9 mouse cellular contexts compared by ENCODE assay signal in genomic region chr16:44542029-44542690, GRCm38 (mm10). TPM values are rescaled to one million over a fixed set of nuclear protein-coding genes. Genes with fewer than 3 reads are reported as not detected.
DNase-seq lines count a peak whose midpoint lies in the region; ATAC-seq and TF ChIP-seq lines count a peak whose summit lies in the region.
"Had no signal": no experiment of that assay in that cellular context is flagged by ENCODE, and none has a peak within 500 bp of the region (broad histone marks: within the 10 kb centered on the region; RNA-seq: fewer than 3 reads in every experiment).

No protein-coding gene starts in this region.

- H3K27ac ChIP-seq in kidney, postnatal 0 days = peak overlapping the region; percentile 66; the same call in 1 of the 2 replicates
- peak overlapping the region; percentile 22; the same call in 1 of the 2 replicates for H3K27ac ChIP-seq in forebrain, embryonic 14.5 days (ENCODE audit: low read depth, low read length)
- H3K27ac ChIP-seq: liver, embryonic 14.5 days had no signal

- no peaks in the 10 kb centered on the region for H3K9me3 ChIP-seq in kidney, postnatal 0 days (replicated peaks; ENCODE audit: low read length)
- H3K9me3 ChIP-seq in forebrain, embryonic 14.5 days (replicated peaks; ENCODE audit: control insufficient read depth, low read length) = no peaks in the 10 kb centered on the region

- no peak overlapping the region for H3K4me3 ChIP-seq in kidney, postnatal 0 days (replicated peaks; ENCODE audit: low read depth, low read length)
- H3K4me3 ChIP-seq in forebrain, embryonic 14.5 days (ENCODE audit: low read depth, low read length) = no peak overlapping the region

- peak overlapping the region; percentile 18; the same call in 1 of the 2 replicates for H3K4me2 ChIP-seq in kidney, postnatal 0 days (ENCODE audit: low read length)
- H3K4me2 ChIP-seq in forebrain, embryonic 14.5 days (ENCODE audit: low read length) = no peak overlapping the region

- no peaks in the 10 kb centered on the region for H3K36me3 ChIP-seq in kidney, postnatal 0 days (ENCODE audit: insufficient read depth, low read length)
- no peaks in the 10 kb centered on the region for H3K36me3 ChIP-seq in forebrain, embryonic 14.5 days (ENCODE audit: control insufficient read depth, insufficient read depth, low read length)

- no peaks in the 10 kb centered on the region for H3K27me3 ChIP-seq in kidney, postnatal 0 days (ENCODE audit: insufficient read depth, low read length)
- no peaks in the 10 kb centered on the region for H3K27me3 ChIP-seq in forebrain, embryonic 14.5 days (replicated peaks; ENCODE audit: control insufficient read depth, insufficient read depth, low read length)

- 25% methylated on average over 3 of the region's 3 CpGs for WGBS in kidney, postnatal 0 days
- 39% methylated on average over 3 of the region's 3 CpGs for WGBS in forebrain, embryonic 14.5 days

- ATAC-seq in kidney, postnatal 0 days (replicated peaks; ENCODE audit: low FRiP score, low read depth) = peak; percentile 63
- ATAC-seq in forebrain, embryonic 14.5 days = no peak
- ATAC-seq in erythroblast, adult 5-6 weeks (replicated peaks; ENCODE audit: low FRiP score, poor library complexity, severe bottlenecking) = no peak

- no peak for TF ChIP-seq CTCF in kidney, postnatal 0 days (IDR thresholded peaks at IDR 0.05; ENCODE audit: low read depth)

- peak; percentile 83 for DNase-seq in kidney, postnatal 0 days (ENCODE audit: low spot score)
- DNase-seq in kidney, adult 18-20 months = no peak
- peak; percentile 57 for DNase-seq in brain, adult 2 months (ENCODE audit: low read depth, low spot score)
- DNase-seq in forebrain, embryonic 14.5 days (ENCODE audit: low spot score) = no peak
- DNase-seq in lung, postnatal 4 days = peak; percentile 46 to 80
- DNase-seq in spleen, postnatal 14 days (ENCODE audit: low spot score in 2 of 2) = no peak
- DNase-seq in gastrocnemius, postnatal 14 days = no peak

- intact Hi-C loops in gastrocnemius, postnatal 14 days (cut with DNase I; ENCODE audit: low total_unique reads) = no loop called here

- H3K9ac ChIP-seq in kidney, postnatal 0 days (ENCODE audit: low read depth, low read length) = no peak overlapping the region
- H3K9ac ChIP-seq in forebrain, embryonic 14.5 days (ENCODE audit: low read length) = no peak overlapping the region; the same call in 1 of the 2 replicates
- H3K9ac ChIP-seq: liver, embryonic 14.5 days had no signal

- H3K4me1 ChIP-seq in kidney, postnatal 0 days (replicated peaks; ENCODE audit: insufficient read depth, low read length) = peaks cover 49% of the 10 kb centered on the region
- peaks cover 59% of the 10 kb centered on the region for H3K4me1 ChIP-seq in forebrain, embryonic 14.5 days (ENCODE audit: control insufficient read depth, insufficient read depth, low read length)

RNA-seq across cellular contexts. Expression of gene Boc, which starts 16.5 kb away (rescaled TPM):
- 13.4 and 13.5 TPM in 2 replicates for polyA plus RNA-seq in kidney, postnatal 0 days (2015; fragmentation: Nextera tagmentation; extraction: Ambion mirVana)
- 11.5 and 13.3 TPM in 2 replicates for polyA plus RNA-seq in forebrain, embryonic 14.5 days (2014; fragmentation: Nextera tagmentation; extraction: Ambion mirVana)
- 10 to 100 TPM in 1 of 2 experiments, 1 to 10 TPM in 1; 9.4 to 10.7 TPM for total RNA-seq in gastrocnemius, postnatal 14 days (2021)
- total RNA-seq in erythroblast, adult 5-6 weeks (2015; ENCODE audit: low replicate concordance) = not detected in 2 replicates
- total RNA-seq in erythroblast, adult 5-6 weeks (2017; ENCODE audit: low replicate concordance) = not detected in 2 replicates

Comparison
In these comparisons a context has a peak if more than half of its experiments do, and no peak if none do; other contexts are left out.
1. DNase-seq: peak in kidney, postnatal 0 days (single experiment), brain, adult 2 months (single experiment) and lung, postnatal 4 days (2 of 2); none in kidney, adult 18-20 months (single experiment), forebrain, embryonic 14.5 days (single experiment), spleen, postnatal 14 days (0 of 2) and gastrocnemius, postnatal 14 days (single experiment).
2. RNA of gene Boc, which starts 16.5 kb away (total RNA-seq): 9.4 to 10.7 TPM in gastrocnemius, postnatal 14 days; not detected in erythroblast, adult 5-6 weeks; every median in the first group is over 10 times any median in the second.